Mouse (Mus musculus) hindbrain, embryonic 16.5 days (tissue): ENCODE results near the gene Lgi4. TPM values are rescaled to one million over a fixed set of nuclear protein-coding genes. Genes with fewer than 3 reads are reported as not detected.

Experiments
- ATAC-seq: fragments of 200-750 bp; cut with Nextera tagmentation; 2 replicates; pipeline ENCODE4 v1.8.0; 2017; ENCODE audit warnings: moderate TSS enrichment, moderate library complexity
- H3K27ac ChIP-seq: fragments of 300-500 bp; sonication (generic); 2 replicates; pipeline ENCODE4 v1.5.1; 2014; ENCODE audit warnings: low read depth, mild to moderate bottlenecking, control low read depth, low read length, moderate library complexity
- H3K27me3 ChIP-seq: fragments of 300-500 bp; sonication (generic); replicated peaks from 2 replicates; pipeline ENCODE4 v1.6.1; 2014; ENCODE audit warnings: low read length; ENCODE audit not compliant: control insufficient read depth, insufficient read depth
- H3K36me3 ChIP-seq: fragments of 300-500 bp; sonication (generic); 2 replicates; pipeline ENCODE4 v1.6.1; 2014; ENCODE audit warnings: mild to moderate bottlenecking, low read length, moderate library complexity, mixed read lengths; ENCODE audit not compliant: control insufficient read depth, insufficient read depth
- H3K4me1 ChIP-seq: fragments of 300-500 bp; sonication (generic); 2 replicates; pipeline ENCODE4 v1.6.1; 2014; ENCODE audit warnings: low read depth, low read length; ENCODE audit not compliant: control insufficient read depth, insufficient read depth
- H3K4me2 ChIP-seq: fragments of 300-500 bp; sonication (generic); 2 replicates; pipeline ENCODE4 v1.6.1; 2014; ENCODE audit warnings: mild to moderate bottlenecking, low read length, control low read depth, moderate library complexity
- H3K4me3 ChIP-seq: fragments of 300-500 bp; sonication (generic); 2 replicates; pipeline ENCODE4 v1.5.1; 2014; ENCODE audit warnings: mild to moderate bottlenecking, low read length, control low read depth, moderate library complexity
- H3K9ac ChIP-seq: fragments of 300-500 bp; sonication (generic); 2 replicates; pipeline ENCODE4 v1.6.1; 2014; ENCODE audit warnings: low read depth, mild to moderate bottlenecking, control low read depth, low read length, moderate library complexity
- H3K9me3 ChIP-seq: fragments of 300-500 bp; sonication (generic); 2 replicates; pipeline ENCODE4 v1.6.1; 2014; ENCODE audit warnings: mild to moderate bottlenecking, low read length, moderate library complexity; ENCODE audit not compliant: control insufficient read depth
- WGBS: fragments of 180-500 bp; shearing (Covaris S2); extraction: QIAGEN DNeasy Blood & Tissue Kit; methylation state at CpG from one replicate; pipeline ENCODE4 v1.1.7; 2014; 5-methylcytosine and 5-hydroxymethylcytosine counted together
- polyA plus RNA-seq: library from polyadenylated mRNA; unstranded; fragments of >200 nt; fragmentation: Nextera tagmentation; extraction: Ambion mirVana; gene quantifications from 2 replicates; pipeline ENCODE4 v1.2.1, GENCODE M21; 2015

Lgi4 gene
- polyA plus RNA-seq, 1 experiment from 2014 or later: 0.65 TPM

DNA sequence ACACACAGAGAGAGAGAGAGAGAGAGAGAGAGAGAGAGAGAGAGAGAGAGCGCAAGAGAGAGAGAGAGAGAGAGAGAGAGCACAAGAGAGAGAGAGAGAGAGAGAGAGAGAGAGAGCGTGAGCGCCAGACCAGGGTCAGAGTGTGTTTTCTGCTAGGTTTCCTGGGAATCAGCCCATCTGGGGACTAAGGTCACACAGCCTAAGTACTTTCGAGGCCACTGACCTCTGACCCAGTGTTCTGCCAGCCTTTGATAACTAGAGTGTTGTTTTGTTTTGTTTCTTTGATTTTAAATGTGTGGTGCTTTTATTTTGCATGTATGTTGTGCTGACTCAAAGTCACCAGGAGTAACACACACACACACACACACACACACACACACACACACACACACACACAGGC is 3.3 kb upstream of the Lgi4 start:
- WGBS: 20% methylated on average over 3 of the region's 4 CpGs
- Histone ChIP-seq H3K36me3 (no peaks in the 10 kb centered on the region), H3K4me3 (no peak overlapping the region), H3K4me1 (peaks cover 20% of the 10 kb centered on the region), H3K27ac (no peak overlapping the region), H3K4me2 (no peak overlapping the region), H3K9me3 (no peaks in the 10 kb centered on the region), H3K27me3 (peaks cover 17% of the 10 kb centered on the region), H3K9ac (no peak overlapping the region)
- ATAC-seq: no peak

DNA sequence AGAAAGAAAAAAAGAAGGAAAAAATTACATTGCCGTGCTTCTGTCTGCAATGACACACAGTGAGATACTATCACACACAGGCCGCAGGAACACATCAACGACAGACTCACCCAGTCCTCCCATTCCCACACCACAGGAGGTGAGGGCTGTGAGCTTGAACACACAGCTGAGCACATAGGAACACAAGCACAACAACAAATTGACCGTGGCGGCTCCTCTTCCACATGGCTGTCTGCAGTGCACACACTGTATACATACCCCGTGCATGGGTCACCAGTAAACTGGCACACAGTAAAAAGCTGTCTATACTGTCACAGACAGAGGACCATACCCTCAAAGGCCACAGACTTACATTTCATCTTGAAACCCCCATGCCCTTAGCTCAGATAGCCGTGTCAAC is 2.7 kb upstream of the Lgi4 start:
- 71% methylated on average over 7 of the region's 7 CpGs for WGBS
- H3K9ac ChIP-seq: no peak overlapping the region
- no peak overlapping the region for H3K4me2 ChIP-seq
- peaks cover 14% of the 10 kb centered on the region for H3K4me1 ChIP-seq
- H3K4me3 ChIP-seq: no peak overlapping the region
- H3K27me3 ChIP-seq: peaks cover 12% of the 10 kb centered on the region
- no peak for ATAC-seq
- no peaks in the 10 kb centered on the region for H3K36me3 ChIP-seq
- H3K9me3 ChIP-seq: no peaks in the 10 kb centered on the region
- H3K27ac ChIP-seq: no peak overlapping the region

GRCm38 (mm10) chr7:31057071-31057470 is 2.1 kb upstream of the Lgi4 start, which contains the start of gene Fxyd1:
Fxyd1 (minus strand) TSS chr7:31057199.
- H3K27ac ChIP-seq: no peak within 1 kb of the TSS
- H3K4me1 ChIP-seq: peaks cover 8% of the 10 kb centered on the region
- no peak within 1 kb of the TSS for H3K9ac ChIP-seq
- H3K4me2 ChIP-seq: no peak within 1 kb of the TSS
- WGBS: 84% methylated on average over 2 of the region's 2 CpGs
- peaks cover 9% of the 10 kb centered on the region for H3K27me3 ChIP-seq
- ATAC-seq: no peak
- H3K4me3 ChIP-seq: no peak within 1 kb of the TSS
- no peaks in the 10 kb centered on the region for H3K36me3 ChIP-seq
- no peaks in the 10 kb centered on the region for H3K9me3 ChIP-seq

- WGBS: 73% methylated on average over 5 of the region's 5 CpGs
- ATAC-seq: no peak
Observed at GRCm38 (mm10) chr7:31057730-31058129, 1.4 kb upstream of the Lgi4 start.

DNA sequence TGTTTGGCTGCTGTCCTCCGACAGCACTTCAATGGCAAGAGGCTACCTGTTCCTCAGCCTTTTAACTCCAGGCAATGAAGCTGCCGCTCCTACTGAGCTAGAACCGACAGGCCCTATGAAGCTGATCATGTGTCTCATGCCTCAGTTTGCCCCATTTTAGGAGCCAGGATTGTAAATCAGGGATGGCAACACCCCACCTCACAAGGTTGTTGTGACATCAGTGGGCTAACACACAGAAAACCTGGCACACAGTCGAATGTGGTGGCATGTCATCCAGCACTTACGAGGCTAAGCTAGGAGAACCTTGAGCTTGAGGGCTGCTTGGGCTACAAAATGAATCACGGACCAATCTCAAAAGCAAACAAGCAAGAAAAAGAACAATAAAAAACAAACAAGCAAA is 931 bp upstream of the Lgi4 start:
- H3K36me3 ChIP-seq: no peaks in the 10 kb centered on the region
- peaks cover 6% of the 10 kb centered on the region; the same call in 1 of the 2 replicates for H3K27me3 ChIP-seq
- H3K4me3 ChIP-seq: no peak overlapping the region
- no peak overlapping the region for H3K27ac ChIP-seq
- H3K9ac ChIP-seq: no peak overlapping the region
- no peak for ATAC-seq
- H3K4me1 ChIP-seq: no peaks in the 10 kb centered on the region
- no peak overlapping the region for H3K4me2 ChIP-seq
- WGBS: 87% methylated on average over 6 of the region's 6 CpGs
- no peaks in the 10 kb centered on the region for H3K9me3 ChIP-seq

More at GRCm38 (mm10) chr7:31057730-31058129, 1.4 kb upstream of the Lgi4 start:
- no peaks in the 10 kb centered on the region for H3K36me3 ChIP-seq
- no peak overlapping the region for H3K9ac ChIP-seq
- H3K27me3 ChIP-seq: peaks cover 9% of the 10 kb centered on the region
- H3K27ac ChIP-seq: no peak overlapping the region
- H3K4me1 ChIP-seq: peaks cover 3% of the 10 kb centered on the region
- no peak overlapping the region for H3K4me3 ChIP-seq
- H3K9me3 ChIP-seq: no peaks in the 10 kb centered on the region
- no peak overlapping the region for H3K4me2 ChIP-seq

DNA sequence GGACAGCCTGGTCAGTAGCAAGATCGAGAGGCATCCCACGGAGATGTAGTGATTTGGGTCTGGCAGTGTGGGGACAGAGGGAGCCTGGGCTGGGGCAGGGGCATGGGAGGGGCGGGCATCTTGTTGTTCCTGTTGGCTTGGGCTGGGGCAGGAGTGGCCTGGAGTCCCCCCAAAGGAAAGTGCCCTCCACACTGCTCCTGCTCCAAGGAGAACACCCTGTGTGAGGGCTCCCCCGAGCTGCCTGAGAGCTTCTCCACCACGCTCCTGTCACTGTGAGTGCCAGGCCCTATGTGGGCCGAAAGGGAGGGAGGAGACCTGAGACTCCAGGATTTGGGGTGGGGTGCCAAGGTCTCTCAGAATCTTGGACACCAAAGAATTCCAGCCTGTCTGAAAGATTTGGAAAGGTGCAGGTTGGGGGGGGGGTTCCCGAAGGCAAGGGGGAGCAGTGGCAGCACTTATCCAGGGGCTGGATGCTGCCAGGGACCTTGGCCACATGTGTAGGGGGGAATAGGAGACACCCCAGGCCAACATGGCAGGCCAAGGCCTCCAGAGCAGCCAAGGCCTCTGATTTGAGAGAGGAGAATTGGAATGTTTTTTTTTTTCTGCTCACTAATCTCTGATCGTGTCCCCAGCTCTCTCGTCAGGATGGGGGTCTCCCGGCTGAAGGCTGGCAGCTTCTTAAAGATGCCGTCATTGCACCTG is 928 bp downstream of the Lgi4 start:
- Histone ChIP-seq H3K9me3 (no peaks in the 10 kb centered on the region), H3K4me3 (no peak overlapping the region), H3K36me3 (no peaks in the 10 kb centered on the region), H3K27ac (no peak overlapping the region), H3K4me1 (no peaks in the 10 kb centered on the region), H3K4me2 (no peak overlapping the region), H3K27me3 (no peaks in the 10 kb centered on the region), H3K9ac (no peak overlapping the region)
- 64% methylated on average over 11 of the region's 11 CpGs for WGBS
- ATAC-seq: no peak

DNA sequence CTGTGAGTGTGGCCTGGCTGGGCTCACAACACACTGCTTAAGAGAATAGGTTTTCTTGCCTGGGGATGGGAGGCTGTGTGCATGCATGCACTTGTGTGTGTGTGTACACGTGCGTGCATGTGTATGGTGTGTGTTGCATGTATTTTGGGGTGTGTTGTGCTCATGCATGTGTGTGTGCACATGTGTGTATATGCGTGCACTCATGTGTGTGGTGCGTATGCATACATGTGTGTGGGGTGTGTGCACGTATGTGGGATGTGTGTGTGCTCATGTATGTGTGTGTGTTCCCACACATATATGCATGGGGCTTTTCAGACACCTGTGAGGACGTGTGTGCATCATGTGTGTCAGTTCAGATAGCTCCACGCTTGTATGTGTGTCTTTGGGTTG is 1.5 kb downstream of the Lgi4 start:
- Histone ChIP-seq H3K27me3 (no peaks in the 10 kb centered on the region), H3K27ac (no peak overlapping the region), H3K4me2 (no peak overlapping the region), H3K36me3 (no peaks in the 10 kb centered on the region), H3K4me3 (no peak overlapping the region), H3K9me3 (no peaks in the 10 kb centered on the region), H3K9ac (no peak overlapping the region), H3K4me1 (no peaks in the 10 kb centered on the region)
- WGBS: 90% methylated on average over 7 of the region's 7 CpGs
- ATAC-seq: no peak

GRCm38 (mm10) chr7:31063074-31063560 is 4.0 kb downstream of the Lgi4 start:
- H3K9ac ChIP-seq: no peak overlapping the region
- no peak overlapping the region for H3K27ac ChIP-seq
- WGBS: 84% methylated on average over 12 of the region's 12 CpGs
- no peaks in the 10 kb centered on the region for H3K27me3 ChIP-seq
- H3K4me1 ChIP-seq: peaks cover 4% of the 10 kb centered on the region; the same call in 1 of the 2 replicates
- ATAC-seq: no peak
- no peak overlapping the region for H3K4me2 ChIP-seq
- no peaks in the 10 kb centered on the region for H3K9me3 ChIP-seq
- H3K36me3 ChIP-seq: no peaks in the 10 kb centered on the region
- no peak overlapping the region for H3K4me3 ChIP-seq

GRCm38 (mm10) chr7:31067836-31068235 is 8.7 kb downstream of the Lgi4 start:
- ATAC-seq: peak; percentile 45; the same call in 1 of the 2 replicates
- Histone ChIP-seq H3K27me3 (no peaks in the 10 kb centered on the region), H3K9me3 (no peaks in the 10 kb centered on the region), H3K4me2 (no peak overlapping the region), H3K27ac (no peak overlapping the region), H3K4me3 (no peak overlapping the region), H3K36me3 (no peaks in the 10 kb centered on the region), H3K4me1 (peaks cover 4% of the 10 kb centered on the region; the same call in 1 of the 2 replicates), H3K9ac (no peak overlapping the region)
- 40% methylated on average over 5 of the region's 5 CpGs for WGBS
